Mouse (Mus musculus): Measurements from ENCODE around the gene Pxylp1. TPM values are rescaled to one million over a fixed set of nuclear protein-coding genes. Genes with fewer than 3 reads are reported as not detected.
A peak's percentile ranks its signal among the peaks of the same experiment; 100 is the strongest.

Pxylp1 gene
- polyA plus RNA-seq, 1 experiment from 2014 or later, result 41.3 TPM

- H3K27me3 ChIP-seq (ENCODE audit: control insufficient read depth, insufficient read depth, low read length), result no peaks in the 10 kb centered on the region
- no peak overlapping the region for H3K9ac ChIP-seq (ENCODE audit: low read length)
- H3K9me3 ChIP-seq (ENCODE audit: control insufficient read depth, low read length), result no peaks in the 10 kb centered on the region
- peaks cover 25% of the 10 kb centered on the region for H3K36me3 ChIP-seq (ENCODE audit: control insufficient read depth, insufficient read depth, low read length)
- WGBS, result 43% methylated on average over 5 of the region's 5 CpGs
- peak overlapping the region; percentile 17 to 37; a peak in 1 of 4 replicates for H3K27ac ChIP-seq (replicated peaks in 1 of 2; ENCODE audit: control insufficient read depth in 1 of 2, insufficient read depth in 1 of 2, low read depth in 2 of 2, low read length in 2 of 2)
- H3K4me2 ChIP-seq (ENCODE audit: low read length), result 0 out of 2 replicates have a peak overlapping the region, but pooled peaks have one; percentile 9
- H3K4me1 ChIP-seq (ENCODE audit: control insufficient read depth in 2 of 2, insufficient read depth in 2 of 2, low read length in 2 of 2), result peaks cover 5 to 10% of the 10 kb centered on the region in 2 experiments; a peak in 3 of 4 replicates
- ATAC-seq (ENCODE audit: insufficient number of reproducible peaks, insufficient read depth, low FRiP score, low read depth), result no peak
- H3K4me3 ChIP-seq (ENCODE audit: control insufficient read depth in 1 of 2, insufficient read depth in 1 of 2, low read depth in 1 of 2, low read length in 2 of 2), result no peak overlapping the region
These were observed 68.9 kb downstream of the Pxylp1 start for GRCm38 (mm10) chr9:96823541-96823940.

DNA sequence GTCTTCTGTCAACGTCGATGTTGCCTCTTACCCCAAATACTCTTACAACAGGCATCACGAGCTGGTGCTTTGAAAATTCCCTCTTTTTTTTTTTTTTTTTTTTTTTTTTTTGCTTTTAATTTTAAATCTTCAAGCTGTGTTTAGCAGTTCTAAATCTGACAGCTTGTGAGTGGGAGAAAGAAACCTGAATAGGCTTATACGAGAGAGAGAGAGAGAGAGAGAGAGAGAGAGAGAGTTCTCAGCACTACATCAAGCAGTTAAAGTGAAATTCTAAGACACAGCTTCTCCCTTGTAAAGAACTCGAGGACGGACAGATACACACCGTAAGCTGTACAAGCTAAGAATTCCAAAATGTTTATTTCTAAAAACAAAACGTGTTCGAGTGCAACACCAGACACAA, 69.5 kb downstream of the Pxylp1 start:
- H3K9ac ChIP-seq (ENCODE audit: low read length), result no peak overlapping the region
- 90% methylated on average over 9 of the region's 9 CpGs for WGBS
- H3K27me3 ChIP-seq (ENCODE audit: control insufficient read depth, insufficient read depth, low read length), result no peaks in the 10 kb centered on the region
- H3K4me2 ChIP-seq (ENCODE audit: low read length), result no peak overlapping the region
- no peak overlapping the region for H3K4me3 ChIP-seq (ENCODE audit: control insufficient read depth in 1 of 2, insufficient read depth in 1 of 2, low read depth in 1 of 2, low read length in 2 of 2)
- peaks cover 5 to 10% of the 10 kb centered on the region in 2 experiments; a peak in 3 of 4 replicates for H3K4me1 ChIP-seq (ENCODE audit: control insufficient read depth in 2 of 2, insufficient read depth in 2 of 2, low read length in 2 of 2)
- H3K27ac ChIP-seq (replicated peaks in 1 of 2; ENCODE audit: control insufficient read depth in 1 of 2, insufficient read depth in 1 of 2, low read depth in 2 of 2, low read length in 2 of 2), result no peak overlapping the region
- peaks cover 21% of the 10 kb centered on the region for H3K36me3 ChIP-seq (ENCODE audit: control insufficient read depth, insufficient read depth, low read length)
- no peaks in the 10 kb centered on the region for H3K9me3 ChIP-seq (ENCODE audit: control insufficient read depth, low read length)
- no peak for ATAC-seq (ENCODE audit: insufficient number of reproducible peaks, insufficient read depth, low FRiP score, low read depth)

GRCm38 (mm10) chr9:96818822-96819481, 73.5 kb downstream of the Pxylp1 start:
- Histone ChIP-seq H3K4me1 (ENCODE audit: control insufficient read depth in 2 of 2, insufficient read depth in 2 of 2, low read length in 2 of 2) (peaks cover 2 to 5% of the 10 kb centered on the region in 2 experiments; a peak in 3 of 4 replicates), H3K9me3 (ENCODE audit: control insufficient read depth, low read length) (no peaks in the 10 kb centered on the region), H3K9ac (ENCODE audit: low read length) (no peak overlapping the region), H3K27me3 (ENCODE audit: control insufficient read depth, insufficient read depth, low read length) (no peaks in the 10 kb centered on the region), H3K4me2 (ENCODE audit: low read length) (no peak overlapping the region), H3K27ac (replicated peaks in 1 of 2; ENCODE audit: control insufficient read depth in 1 of 2, insufficient read depth in 1 of 2, low read depth in 2 of 2, low read length in 2 of 2) (no peak overlapping the region), H3K36me3 (ENCODE audit: control insufficient read depth, insufficient read depth, low read length) (no peaks in the 10 kb centered on the region), H3K4me3 (ENCODE audit: control insufficient read depth in 1 of 2, insufficient read depth in 1 of 2, low read depth in 1 of 2, low read length in 2 of 2) (no peak overlapping the region)
- ATAC-seq (ENCODE audit: insufficient number of reproducible peaks, insufficient read depth, low FRiP score, low read depth), result no peak
- 58% methylated on average over 11 of the region's 11 CpGs for WGBS

DNA sequence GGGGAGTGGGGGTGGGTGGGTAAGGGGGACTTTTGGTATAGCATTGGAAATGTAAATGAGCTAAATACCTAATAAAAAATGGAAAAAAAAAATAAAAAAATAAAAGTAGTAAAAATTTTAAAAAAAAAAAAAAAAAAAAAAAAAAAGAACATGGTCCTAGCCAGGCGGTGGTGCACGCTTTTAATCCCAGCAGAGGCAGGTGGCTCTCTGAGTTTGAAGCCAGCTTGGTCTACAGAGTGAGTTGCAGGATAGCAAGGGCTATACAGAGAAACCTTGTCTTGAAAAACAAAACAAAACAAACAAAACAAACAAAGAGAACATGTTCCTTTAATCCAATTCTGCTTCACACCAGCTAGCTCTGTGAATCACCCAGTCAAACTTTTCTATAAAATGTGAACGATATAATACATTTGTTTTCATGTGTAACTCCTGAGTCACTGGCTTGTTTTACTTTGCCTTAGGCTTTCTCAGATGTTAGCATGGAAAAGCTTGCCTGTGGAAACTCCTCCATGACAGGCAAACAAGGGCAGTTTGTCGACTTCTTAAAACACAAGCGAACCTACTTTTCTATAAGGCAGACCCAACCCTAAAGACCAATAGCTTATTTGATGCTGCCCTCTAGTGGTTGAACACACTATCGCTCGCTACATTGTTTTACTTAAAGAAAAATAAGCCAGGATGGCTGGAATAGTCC, 74.2 kb downstream of the Pxylp1 start:
- H3K27me3 ChIP-seq (ENCODE audit: control insufficient read depth, insufficient read depth, low read length), result no peaks in the 10 kb centered on the region
- H3K36me3 ChIP-seq (ENCODE audit: control insufficient read depth, insufficient read depth, low read length), result no peaks in the 10 kb centered on the region
- H3K4me2 ChIP-seq (ENCODE audit: low read length), result no peak overlapping the region
- no peaks in the 10 kb centered on the region for H3K4me1 ChIP-seq (ENCODE audit: control insufficient read depth in 2 of 2, insufficient read depth in 2 of 2, low read length in 2 of 2)
- H3K9ac ChIP-seq (ENCODE audit: low read length), result no peak overlapping the region
- no peak overlapping the region for H3K27ac ChIP-seq (replicated peaks in 1 of 2; ENCODE audit: control insufficient read depth in 1 of 2, insufficient read depth in 1 of 2, low read depth in 2 of 2, low read length in 2 of 2)
- H3K4me3 ChIP-seq (ENCODE audit: control insufficient read depth in 1 of 2, insufficient read depth in 1 of 2, low read depth in 1 of 2, low read length in 2 of 2), result no peak overlapping the region
- WGBS, result 40% methylated on average over 7 of the region's 7 CpGs
- ATAC-seq (ENCODE audit: insufficient number of reproducible peaks, insufficient read depth, low FRiP score, low read depth), result peak; percentile 59; the same call in 1 of the 2 replicates
- no peaks in the 10 kb centered on the region for H3K9me3 ChIP-seq (ENCODE audit: control insufficient read depth, low read length)

DNA sequence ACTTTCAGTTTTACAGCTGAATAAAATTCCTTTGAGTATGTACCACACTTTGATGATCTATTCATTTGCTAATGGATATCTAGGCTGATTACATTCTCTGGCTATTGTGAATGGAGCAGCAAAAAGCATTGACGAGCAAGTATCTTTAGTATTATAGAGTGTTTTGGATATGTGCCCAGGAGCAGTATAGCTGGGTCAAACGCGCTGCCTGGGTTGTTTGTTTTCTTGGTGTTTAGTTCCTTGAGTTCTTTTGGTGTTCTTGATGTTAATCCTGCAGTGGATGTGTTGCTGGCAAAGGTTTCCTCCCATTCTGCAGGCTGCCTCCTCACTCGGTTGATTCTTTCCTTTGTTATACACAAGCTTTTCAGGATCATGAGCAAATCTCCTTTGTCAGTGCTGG, 80.5 kb downstream of the Pxylp1 start:
- ATAC-seq (ENCODE audit: insufficient number of reproducible peaks, insufficient read depth, low FRiP score, low read depth), result no peak
- no peaks in the 10 kb centered on the region for H3K27me3 ChIP-seq (ENCODE audit: control insufficient read depth, insufficient read depth, low read length)
- 57% methylated on average over 4 of the region's 4 CpGs for WGBS

GRCm38 (mm10) chr9:96800131-96800825, 92.2 kb downstream of the Pxylp1 start:
- no peaks in the 10 kb centered on the region for H3K9me3 ChIP-seq (ENCODE audit: control insufficient read depth, low read length)
- H3K27me3 ChIP-seq (ENCODE audit: control insufficient read depth, insufficient read depth, low read length), result no peaks in the 10 kb centered on the region
- H3K4me2 ChIP-seq (ENCODE audit: low read length), result no peak overlapping the region
- ATAC-seq (ENCODE audit: insufficient number of reproducible peaks, insufficient read depth, low FRiP score, low read depth), result no peak
- H3K4me3 ChIP-seq (ENCODE audit: control insufficient read depth in 1 of 2, insufficient read depth in 1 of 2, low read depth in 1 of 2, low read length in 2 of 2), result no peak overlapping the region
- H3K36me3 ChIP-seq (ENCODE audit: control insufficient read depth, insufficient read depth, low read length), result no peaks in the 10 kb centered on the region
- no peak overlapping the region for H3K27ac ChIP-seq (replicated peaks in 1 of 2; ENCODE audit: control insufficient read depth in 1 of 2, insufficient read depth in 1 of 2, low read depth in 2 of 2, low read length in 2 of 2)
- peaks cover 2 to 7% of the 10 kb centered on the region in 2 experiments; a peak in 3 of 4 replicates for H3K4me1 ChIP-seq (ENCODE audit: control insufficient read depth in 2 of 2, insufficient read depth in 2 of 2, low read length in 2 of 2)
- H3K9ac ChIP-seq (ENCODE audit: low read length), result no peak overlapping the region
- 21% methylated on average over 5 of the region's 5 CpGs for WGBS

More for the DNA sequence above, 80.5 kb downstream of the Pxylp1 start:
- Histone ChIP-seq H3K36me3 (ENCODE audit: control insufficient read depth, insufficient read depth, low read length) (no peaks in the 10 kb centered on the region), H3K4me3 (ENCODE audit: control insufficient read depth in 1 of 2, insufficient read depth in 1 of 2, low read depth in 1 of 2, low read length in 2 of 2) (no peak overlapping the region), H3K9ac (ENCODE audit: low read length) (no peak overlapping the region), H3K27ac (replicated peaks in 1 of 2; ENCODE audit: control insufficient read depth in 1 of 2, insufficient read depth in 1 of 2, low read depth in 2 of 2, low read length in 2 of 2) (no peak overlapping the region), H3K4me2 (ENCODE audit: low read length) (no peak overlapping the region), H3K4me1 (ENCODE audit: control insufficient read depth in 2 of 2, insufficient read depth in 2 of 2, low read length in 2 of 2) (no peaks in the 10 kb centered on the region), H3K9me3 (ENCODE audit: control insufficient read depth, low read length) (no peaks in the 10 kb centered on the region)

- H3K36me3 ChIP-seq (ENCODE audit: control insufficient read depth, insufficient read depth, low read length), result no peaks in the 10 kb centered on the region
- WGBS, result 93% methylated on average over 3 of the region's 3 CpGs
- H3K4me1 ChIP-seq (ENCODE audit: control insufficient read depth in 2 of 2, insufficient read depth in 2 of 2, low read length in 2 of 2), result peaks cover 3 to 13% of the 10 kb centered on the region in 2 experiments; a peak in 3 of 4 replicates
- H3K9ac ChIP-seq (ENCODE audit: low read length), result no peak overlapping the region
- no peak overlapping the region for H3K27ac ChIP-seq (replicated peaks in 1 of 2; ENCODE audit: control insufficient read depth in 1 of 2, insufficient read depth in 1 of 2, low read depth in 2 of 2, low read length in 2 of 2)
- no peaks in the 10 kb centered on the region for H3K27me3 ChIP-seq (ENCODE audit: control insufficient read depth, insufficient read depth, low read length)
- no peaks in the 10 kb centered on the region for H3K9me3 ChIP-seq (ENCODE audit: control insufficient read depth, low read length)
- H3K4me3 ChIP-seq (ENCODE audit: control insufficient read depth in 1 of 2, insufficient read depth in 1 of 2, low read depth in 1 of 2, low read length in 2 of 2), result no peak overlapping the region
- no peak for ATAC-seq (ENCODE audit: insufficient number of reproducible peaks, insufficient read depth, low FRiP score, low read depth)
- H3K4me2 ChIP-seq (ENCODE audit: low read length), result no peak overlapping the region
These were observed 95.2 kb downstream of the Pxylp1 start for GRCm38 (mm10) chr9:96797311-96797710.

Data from heart, embryonic 14.5 days (tissue).